Mouse (Mus musculus) stomach, embryonic 14.5 days (tissue): ENCODE measurements around the gene Fam222a. TPM values are rescaled to one million over a fixed set of nuclear protein-coding genes. Genes with fewer than 3 reads are reported as not detected.

Source experiments
- polyA plus RNA-seq: library from polyadenylated mRNA; unstranded; fragments of >200 nt; fragmentation: Nextera tagmentation; extraction: Ambion mirVana; gene quantifications from 2 replicates; pipeline ENCODE4 v1.2.1, GENCODE M21; 2014

The Fam222a gene
- polyA plus RNA-seq, 1 experiment from 2014 or later = 2.9 TPM

Other genes with a start within 250 kb of the Fam222a start
- gene Kctd10, start 187.5 kb upstream of the Fam222a start, polyA plus RNA-seq = 111 and 125 TPM in 2 replicates
- gene Ube3b, start 187.4 kb upstream of the Fam222a start, polyA plus RNA-seq = 46.3 and 51.6 TPM in 2 replicates
- 27.8 and 30.5 TPM in 2 replicates for gene Mmab, start 124.0 kb upstream of the Fam222a start, polyA plus RNA-seq
- 62.7 and 69.8 TPM in 2 replicates for gene Mvk, start 123.7 kb upstream of the Fam222a start, polyA plus RNA-seq
- 1.5 and 1.9 TPM in 2 replicates for gene Trpv4, start 90.4 kb downstream of the Fam222a start, polyA plus RNA-seq
- 81.6 and 87.4 TPM in 2 replicates for gene Gltp, start 123.0 kb downstream of the Fam222a start, polyA plus RNA-seq
- 11.9 and 14.1 TPM in 2 replicates for gene Tchp, start 139.7 kb downstream of the Fam222a start, polyA plus RNA-seq
- 35.6 and 49.5 TPM in 2 replicates for gene Ankrd13a, start 206.7 kb downstream of the Fam222a start, polyA plus RNA-seq
- 41.2 and 42.6 TPM in 2 replicates for gene Git2, start 207.5 kb downstream of the Fam222a start, polyA plus RNA-seq